Mouse (Mus musculus): Measurements from ENCODE around the gene Cadm1.

Cadm1 gene

GRCm38 (mm10) chr9:47548402-47548801 is 18.4 kb downstream of the Cadm1 start:
- no peak for DNase-seq (ENCODE audit: extremely low read depth, low read depth, low spot score)

DNA sequence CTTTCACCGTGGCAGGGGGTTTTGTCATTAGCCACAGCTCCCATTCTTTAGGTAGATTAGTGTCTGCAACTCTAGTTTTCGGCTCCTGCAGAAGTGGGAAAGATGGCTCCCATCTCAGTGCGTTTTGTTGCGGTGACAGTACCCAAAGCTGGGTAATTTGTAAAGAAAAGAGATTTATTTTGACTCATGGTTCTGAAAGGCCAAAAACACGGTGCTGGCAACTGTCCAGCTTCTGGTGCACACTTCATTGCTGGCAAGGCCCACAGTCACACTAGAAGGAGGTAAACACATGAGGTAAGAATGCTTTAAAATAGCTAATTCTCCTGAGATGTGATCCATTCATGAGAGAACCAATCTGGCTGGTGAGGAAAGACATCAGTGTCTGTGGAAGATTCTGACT is 18.9 kb downstream of the Cadm1 start:
- no peak for DNase-seq (ENCODE audit: extremely low read depth, low read depth, low spot score)

- DNase-seq (ENCODE audit: extremely low read depth, low read depth, low spot score), result no peak
Measured at GRCm38 (mm10) chr9:47552960-47553575, 23.1 kb downstream of the Cadm1 start.

- no peak for DNase-seq (ENCODE audit: extremely low read depth, low read depth, low spot score)
Measured at GRCm38 (mm10) chr9:47560726-47561125, 30.8 kb downstream of the Cadm1 start.

GRCm38 (mm10) chr9:47561596-47561995 is 31.6 kb downstream of the Cadm1 start:
- no peak for DNase-seq (ENCODE audit: extremely low read depth, low read depth, low spot score)

- DNase-seq (ENCODE audit: extremely low read depth, low read depth, low spot score), result no peak
Measured at GRCm38 (mm10) chr9:47565088-47565487, 35.1 kb downstream of the Cadm1 start.

- DNase-seq (ENCODE audit: extremely low read depth, low read depth, low spot score), result no peak
Measured at GRCm38 (mm10) chr9:47567873-47568272, 37.9 kb downstream of the Cadm1 start.

DNA sequence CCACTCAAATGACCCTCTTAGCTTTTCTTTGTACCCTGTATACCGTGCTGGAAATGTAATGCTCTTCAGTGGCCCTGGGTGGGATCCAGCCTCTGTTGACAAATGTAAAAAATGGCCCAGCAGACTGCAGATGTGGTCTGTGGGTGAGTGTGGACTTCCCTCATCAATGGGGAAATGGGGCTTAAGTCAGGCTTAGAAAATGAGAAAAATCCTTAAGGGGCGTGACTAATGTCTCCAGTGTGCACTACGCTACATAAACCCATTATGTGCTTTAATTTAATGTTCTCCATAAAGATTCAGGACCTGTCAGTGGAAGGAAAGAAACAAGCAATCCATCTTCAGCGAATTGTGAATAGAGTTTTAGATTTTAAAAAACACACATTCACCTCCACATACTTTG is 40.2 kb downstream of the Cadm1 start:
- no peak for DNase-seq (ENCODE audit: extremely low read depth, low read depth, low spot score)

DNA sequence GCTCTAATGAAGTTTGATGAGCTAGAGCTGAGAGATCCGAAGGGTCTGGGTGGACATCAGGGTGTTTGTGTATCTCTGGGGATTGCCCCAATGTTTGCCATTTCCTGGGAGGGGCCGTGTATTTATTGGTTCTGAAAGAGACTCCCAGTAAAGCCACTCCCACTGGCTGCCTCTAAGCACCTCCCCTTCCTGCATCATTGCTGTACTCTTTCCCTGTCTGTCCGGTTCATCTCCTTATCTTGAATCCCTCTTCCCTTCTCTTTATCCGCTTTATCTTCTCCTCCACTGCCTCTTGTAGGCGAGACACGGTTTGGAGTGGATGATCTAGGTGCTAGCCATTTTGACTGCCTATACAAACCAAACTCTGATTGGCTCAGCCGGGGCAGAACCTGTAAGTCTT is 41.5 kb downstream of the Cadm1 start:
- DNase-seq (ENCODE audit: extremely low read depth, low read depth, low spot score), result no peak

- no peak for DNase-seq (ENCODE audit: extremely low read depth, low read depth, low spot score)
Measured at GRCm38 (mm10) chr9:47572132-47572531, 42.2 kb downstream of the Cadm1 start.

DNA sequence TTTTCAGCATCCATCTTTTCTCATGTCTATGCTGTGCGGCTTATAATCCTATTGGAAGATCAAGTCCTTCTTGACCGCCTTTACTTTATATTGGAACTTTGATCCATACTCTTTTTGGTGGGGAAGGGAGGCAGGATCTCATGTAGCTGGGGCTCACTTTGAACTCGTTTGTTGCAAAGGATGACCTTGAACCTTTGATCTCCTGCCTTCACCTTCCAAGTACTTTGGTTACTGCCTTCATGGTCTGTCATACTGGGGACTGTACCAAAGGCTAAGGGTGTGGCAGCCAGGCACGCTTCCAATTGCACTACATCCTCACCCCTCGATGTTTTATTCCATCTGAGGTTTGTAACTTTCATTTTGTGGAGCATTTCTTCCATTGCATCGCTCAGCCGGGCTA is 43.5 kb downstream of the Cadm1 start:
- no peak for DNase-seq (ENCODE audit: extremely low read depth, low read depth, low spot score)

GRCm38 (mm10) chr9:47574710-47575414 is 44.9 kb downstream of the Cadm1 start:
- no peak for DNase-seq (ENCODE audit: extremely low read depth, low read depth, low spot score)

DNA sequence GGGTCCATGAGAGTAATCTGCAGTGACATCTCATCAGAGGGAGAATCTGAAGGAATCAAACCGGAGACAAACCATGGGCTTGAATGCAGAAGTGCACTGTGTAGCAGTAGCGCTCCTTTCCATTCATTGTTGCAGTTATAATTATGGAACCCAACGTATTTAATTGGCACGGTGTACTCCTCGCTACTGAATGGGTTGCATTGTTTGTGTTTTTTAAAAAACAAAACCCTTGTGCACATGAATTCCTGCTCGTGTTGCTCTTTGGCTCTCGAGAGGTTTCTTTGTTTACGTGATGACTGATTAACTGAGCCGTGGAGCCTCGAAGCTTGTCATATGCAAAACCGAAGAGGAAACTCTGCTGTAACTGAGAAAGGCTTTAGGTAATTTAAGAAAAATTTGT is 45.8 kb downstream of the Cadm1 start:
- DNase-seq (ENCODE audit: extremely low read depth, low read depth, low spot score), result no peak

DNA sequence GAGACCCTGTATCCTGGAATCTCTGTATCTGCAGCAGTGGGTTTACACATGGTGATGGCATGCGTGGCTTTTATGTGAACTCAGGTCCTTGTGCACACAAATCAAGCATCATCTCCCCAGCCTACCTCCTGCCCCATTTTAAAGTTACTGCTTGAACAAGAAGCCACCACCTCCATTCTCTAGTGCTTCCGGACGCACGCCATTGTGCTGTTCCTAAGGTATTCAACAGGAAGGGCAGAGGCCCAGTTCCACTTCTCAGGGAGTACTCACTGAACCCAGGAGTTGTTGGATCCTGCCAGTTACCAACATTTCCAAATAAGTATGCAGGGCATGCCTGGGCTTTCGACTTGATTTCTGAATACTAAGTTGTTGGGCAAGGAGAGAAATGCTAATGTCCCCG is 49.5 kb downstream of the Cadm1 start:
- DNase-seq (ENCODE audit: extremely low read depth, low read depth, low spot score), result no peak

GRCm38 (mm10) chr9:47581576-47582365 is 51.8 kb downstream of the Cadm1 start:
- peak; percentile 66 for DNase-seq (ENCODE audit: extremely low read depth, low read depth, low spot score)

- no peak for DNase-seq (ENCODE audit: extremely low read depth, low read depth, low spot score)
Measured at GRCm38 (mm10) chr9:47583241-47583640, 53.3 kb downstream of the Cadm1 start.

- no peak for DNase-seq (ENCODE audit: extremely low read depth, low read depth, low spot score)
Measured at GRCm38 (mm10) chr9:47586176-47586575, 56.2 kb downstream of the Cadm1 start.

GRCm38 (mm10) chr9:47586839-47587238 is 56.9 kb downstream of the Cadm1 start:
- no peak for DNase-seq (ENCODE audit: extremely low read depth, low read depth, low spot score)

- no peak for DNase-seq (ENCODE audit: extremely low read depth, low read depth, low spot score)
Measured at GRCm38 (mm10) chr9:47587577-47588194, 57.7 kb downstream of the Cadm1 start.

DNA sequence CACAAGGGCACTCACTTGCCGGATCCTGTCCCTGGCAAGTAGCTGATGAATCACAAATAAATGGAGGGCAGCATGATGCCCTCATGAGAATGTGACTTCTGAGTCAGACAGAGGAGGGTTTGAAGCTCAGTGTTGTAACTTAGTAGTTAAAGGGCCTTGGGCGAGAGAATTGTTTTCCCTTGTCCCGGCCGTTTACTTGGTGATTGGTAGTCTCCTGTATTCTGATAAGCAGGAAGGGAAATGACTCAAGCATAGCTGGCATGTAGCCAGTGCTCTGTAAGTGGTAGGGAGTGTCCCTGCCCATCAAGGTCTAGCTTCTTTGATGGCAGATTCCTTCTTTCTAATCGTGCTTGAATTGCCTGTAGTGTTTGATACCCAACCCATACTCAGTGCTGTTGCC is 59.9 kb downstream of the Cadm1 start:
- peak; percentile 54 for DNase-seq (ENCODE audit: extremely low read depth, low read depth, low spot score)

GRCm38 (mm10) chr9:47601541-47601940 is 71.6 kb downstream of the Cadm1 start:
- no peak for DNase-seq (ENCODE audit: extremely low read depth, low read depth, low spot score)

DNA sequence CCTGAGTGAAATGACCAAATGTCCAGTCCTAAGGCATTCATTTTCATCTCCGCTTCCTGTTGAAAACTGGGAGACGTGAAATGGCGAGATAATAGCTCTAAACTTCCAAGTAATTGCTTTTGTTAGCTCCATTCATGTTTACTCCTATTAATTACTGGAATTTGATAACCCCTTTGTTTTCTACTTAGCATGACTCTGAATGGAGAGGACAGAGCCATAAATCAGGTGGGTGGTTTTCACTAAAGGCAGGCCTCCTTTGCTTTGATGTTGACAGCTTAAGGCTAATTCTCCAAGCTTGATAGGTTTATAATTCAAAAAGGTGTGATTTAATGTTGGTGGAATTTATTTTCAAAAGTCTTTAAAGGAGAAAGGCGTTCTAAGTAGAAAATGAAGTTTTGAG is 74.0 kb downstream of the Cadm1 start:
- no peak for DNase-seq (ENCODE audit: extremely low read depth, low read depth, low spot score)

All from fat pad, adult 2 months (tissue).